Mouse (Mus musculus) hindlimb bud, embryonic 11.5 days (tissue): ENCODE data around the gene Myo3b.

ENCODE experiments used
- DNase-seq: peaks from one replicate; pipeline ENCODE4 v3.0.0-alpha.2; 2012; ENCODE audit warnings: low read depth, low spot score; ENCODE audit errors: extremely low spot score

Gene Myo3b

GRCm38 (mm10) chr2:70345126-70345525 lies 306.2 kb downstream of the Myo3b start:
- DNase-seq: no peak

- no peak for DNase-seq
These were observed 308.6 kb downstream of the Myo3b start for GRCm38 (mm10) chr2:70347511-70347910.

GRCm38 (mm10) chr2:70348793-70349553 lies 310.0 kb downstream of the Myo3b start:
- DNase-seq: no peak

GRCm38 (mm10) chr2:70352435-70353165 lies 313.7 kb downstream of the Myo3b start:
- DNase-seq: no peak

GRCm38 (mm10) chr2:70354056-70354455 lies 315.1 kb downstream of the Myo3b start:
- no peak for DNase-seq

- DNase-seq: no peak
These were observed 316.1 kb downstream of the Myo3b start for GRCm38 (mm10) chr2:70355026-70355425.

GRCm38 (mm10) chr2:70369421-70369820 lies 330.5 kb downstream of the Myo3b start:
- no peak for DNase-seq

- no peak for DNase-seq
These were observed 340.4 kb downstream of the Myo3b start for GRCm38 (mm10) chr2:70379341-70379740.

- no peak for DNase-seq
These were observed 341.0 kb downstream of the Myo3b start for GRCm38 (mm10) chr2:70379939-70380338.

GRCm38 (mm10) chr2:70388645-70389044 lies 349.7 kb downstream of the Myo3b start:
- no peak for DNase-seq

- no peak for DNase-seq
These were observed 350.2 kb downstream of the Myo3b start for GRCm38 (mm10) chr2:70389162-70389561.

- DNase-seq: no peak
These were observed 358.9 kb downstream of the Myo3b start for GRCm38 (mm10) chr2:70397734-70398276.

GRCm38 (mm10) chr2:70399441-70400115 lies 360.7 kb downstream of the Myo3b start:
- no peak for DNase-seq

- DNase-seq: no peak
These were observed 361.4 kb downstream of the Myo3b start for GRCm38 (mm10) chr2:70400321-70400720.

GRCm38 (mm10) chr2:70404301-70404700 lies 365.4 kb downstream of the Myo3b start:
- no peak for DNase-seq

GRCm38 (mm10) chr2:70406846-70407245 lies 367.9 kb downstream of the Myo3b start:
- DNase-seq: no peak

GRCm38 (mm10) chr2:70407729-70408128 lies 368.8 kb downstream of the Myo3b start:
- DNase-seq: no peak

- DNase-seq: no peak
These were observed 371.5 kb downstream of the Myo3b start for GRCm38 (mm10) chr2:70410298-70410885.

- no peak for DNase-seq
These were observed 373.4 kb downstream of the Myo3b start for GRCm38 (mm10) chr2:70412315-70412714.

GRCm38 (mm10) chr2:70414386-70414785 lies 375.5 kb downstream of the Myo3b start:
- DNase-seq: no peak

GRCm38 (mm10) chr2:70415521-70415920 lies 376.6 kb downstream of the Myo3b start:
- no peak for DNase-seq
